Mouse (Mus musculus) brain, embryonic 14.5 days (tissue): ENCODE measurements at regions not wholly inside any gene's neighbourhood (a gene's known extent, or its start where the extent isn't known, plus 50 kb on each side); places are given as distances from the start of the nearest gene placed in this dataset.

Experiments used
- DNase-seq: peaks from one replicate; pipeline ENCODE4 v3.0.0-alpha.2; 2011; ENCODE audit warnings: low read depth
- CTCF ChIP-seq: fragments of 200-500 bp; IDR thresholded peaks from 2 replicates; pipeline ENCODE4 v1.5.1; 2012; ENCODE audit warnings: inconsistent platforms, mild to moderate bottlenecking, moderate library complexity, borderline replicate concordance; ENCODE audit not compliant: insufficient read depth, insufficient read length; ENCODE audit errors: extremely low read depth
- POLR2A ChIP-seq: fragments of 200-500 bp; IDR thresholded peaks from 2 replicates; pipeline ENCODE4 v1.6.1; 2012; ENCODE audit warnings: mild to moderate bottlenecking, inconsistent platforms, borderline replicate concordance; ENCODE audit not compliant: poor library complexity, insufficient read depth, insufficient read length, severe bottlenecking; ENCODE audit errors: extremely low read depth

GRCm38 (mm10) chr6:121560852-121561251 lies 74.3 kb upstream of the A2m start:
- peak; percentile 66; the same call in 1 of the 2 replicates for TF ChIP-seq CTCF
- TF ChIP-seq POLR2A = no peak
- peak; percentile 84 for DNase-seq

- no peak for DNase-seq
- TF ChIP-seq CTCF (no peak), POLR2A (no peak)
These were observed 74.8 kb upstream of the A2m start for GRCm38 (mm10) chr6:121560393-121560793.

- DNase-seq = peak; percentile 55
- TF ChIP-seq POLR2A = no peak
- TF ChIP-seq CTCF = peak; percentile 67; the same call in 1 of the 2 replicates
These were observed 78.7 kb upstream of the A2m start for GRCm38 (mm10) chr6:121556481-121556880.

- no peak for TF ChIP-seq POLR2A
- TF ChIP-seq CTCF = no peak
- no peak for DNase-seq
These were observed 80.1 kb upstream of the Iqsec3 start for GRCm38 (mm10) chr6:121553501-121554132.

- no peak for TF ChIP-seq POLR2A
- no peak for TF ChIP-seq CTCF
- no peak for DNase-seq
These were observed 60.0 kb upstream of the Iqsec3 start for GRCm38 (mm10) chr6:121533521-121533920.

GRCm38 (mm10) chr6:121532926-121533325 lies 59.4 kb upstream of the Iqsec3 start:
- peak; percentile 81 for DNase-seq
- TF ChIP-seq POLR2A (no peak), CTCF (peak; percentile 95)

DNA sequence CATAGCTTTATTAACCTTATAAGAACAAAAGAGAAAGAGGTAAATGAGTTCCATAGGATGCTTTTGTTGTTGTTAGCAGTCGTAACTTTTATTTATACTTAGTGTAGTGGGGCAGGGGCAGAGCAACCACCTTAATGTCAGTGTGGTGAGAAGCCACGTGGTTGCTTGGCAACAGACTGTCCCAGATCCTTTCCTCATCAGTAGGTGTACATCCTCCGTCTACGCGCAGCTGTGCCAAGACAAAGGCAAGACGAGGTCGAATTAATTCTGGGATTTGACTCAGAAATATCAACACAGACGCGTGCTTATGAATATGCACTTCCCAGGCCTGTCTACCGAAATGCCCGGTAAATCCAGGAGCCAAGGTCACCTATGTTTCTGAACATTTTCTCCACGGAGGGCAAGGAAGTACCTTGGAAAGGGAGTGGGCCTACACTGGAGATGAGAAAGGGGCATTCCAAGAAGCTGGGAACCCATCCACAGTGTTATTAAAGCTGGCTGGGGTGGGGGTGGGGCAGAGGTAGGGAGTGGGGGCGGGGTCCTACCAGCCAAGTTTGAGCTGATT lies 58.4 kb upstream of the Iqsec3 start:
- TF ChIP-seq POLR2A (no peak), CTCF (no peak)
- peak; percentile 38 for DNase-seq

DNA sequence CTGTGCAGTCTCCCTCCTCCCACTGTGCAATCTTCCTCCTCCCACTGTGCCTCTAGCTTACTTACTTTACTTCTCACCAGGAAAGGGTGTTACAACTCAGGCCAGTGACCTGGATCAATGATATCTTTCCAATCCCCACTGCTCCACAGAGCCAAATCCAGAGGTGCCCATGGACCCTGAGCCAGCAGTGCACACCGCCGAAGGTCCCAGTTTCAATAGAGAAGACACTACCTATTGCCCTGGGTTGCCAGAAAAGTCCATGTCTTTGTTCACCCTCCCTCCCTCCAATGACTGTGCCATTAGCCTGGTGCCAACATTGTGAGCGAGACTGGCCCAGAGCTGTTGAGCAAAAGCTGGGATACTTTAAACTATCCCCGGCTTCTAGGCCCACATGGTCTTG lies 53.8 kb upstream of the Iqsec3 start:
- TF ChIP-seq POLR2A (no peak), CTCF (no peak)

GRCm38 (mm10) chr6:121526121-121526520 lies 52.6 kb upstream of the Iqsec3 start:
- TF ChIP-seq CTCF (no peak), POLR2A (no peak)
- no peak for DNase-seq

More for the DNA sequence above, 53.8 kb upstream of the Iqsec3 start:
- no peak for DNase-seq

DNA sequence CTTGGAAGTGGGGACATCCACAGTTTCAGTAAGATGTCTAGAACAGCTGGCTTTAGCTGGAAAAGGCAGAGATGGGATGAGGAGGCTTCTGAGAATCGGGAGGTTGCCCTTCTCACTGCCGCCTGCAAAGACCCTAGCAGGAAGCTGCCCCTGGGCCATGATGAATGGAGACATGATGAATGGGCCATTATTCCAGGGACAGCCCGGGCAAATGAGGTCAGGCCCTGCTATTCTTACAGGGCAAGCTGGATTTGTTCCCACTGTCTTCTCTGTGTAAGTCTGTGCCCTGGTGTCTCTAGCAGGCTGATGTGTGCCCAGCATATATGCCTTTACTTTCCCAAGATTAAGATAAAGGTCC lies 51.1 kb upstream of the Iqsec3 start:
- no peak for TF ChIP-seq CTCF
- no peak for TF ChIP-seq POLR2A
- no peak for DNase-seq

DNA sequence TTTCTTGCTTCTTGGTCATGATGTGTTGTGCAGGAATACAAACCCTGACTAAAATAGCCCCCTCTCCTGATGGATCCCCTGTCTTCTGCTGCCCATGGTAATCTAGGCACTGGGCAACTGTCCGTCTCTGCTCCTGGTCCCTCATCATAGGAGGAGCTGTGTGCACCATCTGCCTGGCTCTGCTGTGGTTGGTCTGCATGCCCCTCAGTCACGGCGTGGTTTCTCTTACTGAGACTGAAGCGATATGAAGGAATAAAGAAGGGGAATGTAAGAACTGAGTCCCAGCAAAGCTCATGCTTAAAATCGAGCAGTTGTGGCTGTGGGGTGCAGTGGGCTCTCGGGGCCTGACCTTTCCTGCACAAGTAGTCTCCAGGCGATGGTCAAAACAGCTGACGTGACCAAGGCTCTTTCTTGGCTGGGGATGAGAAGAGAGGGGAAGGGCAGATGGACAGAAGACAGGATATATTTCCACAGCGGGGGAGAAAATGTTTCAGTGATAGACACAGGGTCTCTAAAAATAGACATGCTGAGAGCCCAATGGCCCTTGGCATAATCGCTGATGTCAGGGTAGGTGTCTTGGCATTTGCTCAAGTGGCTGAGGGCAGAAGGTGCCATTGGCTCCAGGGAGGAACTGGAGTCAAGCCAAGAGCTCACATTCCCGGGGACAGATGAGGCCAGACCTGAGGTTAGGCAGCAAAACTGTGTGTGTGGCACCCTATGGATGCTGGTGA lies 50.6 kb upstream of the Iqsec3 start:
- no peak for DNase-seq
- TF ChIP-seq POLR2A (no peak), CTCF (no peak)
